Mouse (Mus musculus): ENCODE measurements around the gene Hs3st5. TPM values are rescaled to one million over a fixed set of nuclear protein-coding genes. Genes with fewer than 3 reads are reported as not detected.
"Not testable (repeated sequence)": the region's sequence is repeated elsewhere in the genome, so short reads cannot be mapped to it uniquely, and the experiment has no call there.

Gene Hs3st5
- total and polyA plus RNA-seq, 3 experiments: 0.11 TPM; not detected in 2

GRCm38 (mm10) chr10:36507991-36508546, 1.5 kb downstream of the Hs3st5 start:
- TF ChIP-seq CTCF (IDR thresholded peaks at IDR 0.05; ENCODE audit: low read depth, low read length) (no peak), GATA1 (IDR thresholded peaks at IDR 0.05; ENCODE audit: borderline replicate concordance, low read length) (no peak), TAL1 (conservative IDR thresholded peaks at IDR 0.05; ENCODE audit: low read depth, low read length) (no peak), GATA2 (IDR thresholded peaks at IDR 0.05; ENCODE audit: borderline replicate concordance, low read depth, low read length) (no peak), POLR2AphosphoS5 (IDR thresholded peaks at IDR 0.05; ENCODE audit: insufficient replicate concordance, low read depth, low read length) (no peak)
- Histone ChIP-seq H3K4me1 (ENCODE audit: insufficient read depth, low read depth, low read length) (no peaks in the 10 kb centered on the region), H3K27me3 (ENCODE audit: insufficient read depth, low read length) (no peaks in the 10 kb centered on the region), H3K4me3 (ENCODE audit: low read depth, low read length) (no peak overlapping the region), H3K9me3 (replicated peaks) (peaks cover 14% of the 10 kb centered on the region), H3K36me3 (replicated peaks) (no peaks in the 10 kb centered on the region)
- ATAC-seq (ENCODE audit: extremely low read depth, insufficient number of reproducible peaks, low FRiP score, poor library complexity, severe bottlenecking) (no peak), DNase-seq (ENCODE audit: low spot score) (no peak)

DNA sequence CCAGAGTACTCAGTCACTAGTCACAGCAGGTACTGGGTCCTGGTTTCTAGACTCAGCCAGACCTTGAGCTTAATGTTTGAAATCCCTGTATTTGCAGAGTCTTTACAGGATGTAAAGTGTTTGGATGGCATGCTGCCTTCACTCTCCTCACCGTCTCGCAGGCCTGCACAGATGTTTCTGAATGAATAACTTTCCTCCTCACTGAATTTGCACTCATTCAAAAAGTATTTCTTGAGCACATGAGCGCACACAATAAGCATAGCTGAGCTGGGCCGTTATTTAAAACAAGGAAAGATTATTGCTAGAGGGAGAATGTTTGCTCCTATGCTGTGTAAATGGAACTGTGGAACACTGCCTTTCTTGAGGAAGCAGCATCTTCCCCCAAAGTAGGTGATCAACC, 2.9 kb downstream of the Hs3st5 start:
- H3K27me3 ChIP-seq (ENCODE audit: insufficient read depth, low read length): no peaks in the 10 kb centered on the region
- ATAC-seq (ENCODE audit: extremely low read depth, insufficient number of reproducible peaks, low FRiP score, poor library complexity, severe bottlenecking) (no peak), DNase-seq (ENCODE audit: low spot score) (no peak)
- H3K36me3 ChIP-seq (replicated peaks): no peaks in the 10 kb centered on the region
- H3K4me1 ChIP-seq (ENCODE audit: insufficient read depth, low read depth, low read length): no peaks in the 10 kb centered on the region
- TF ChIP-seq GATA2 (IDR thresholded peaks at IDR 0.05; ENCODE audit: borderline replicate concordance, low read depth, low read length): no peak
- peaks cover 14% of the 10 kb centered on the region for H3K9me3 ChIP-seq (replicated peaks)
- H3K4me3 ChIP-seq (ENCODE audit: low read depth, low read length): no peak overlapping the region

DNA sequence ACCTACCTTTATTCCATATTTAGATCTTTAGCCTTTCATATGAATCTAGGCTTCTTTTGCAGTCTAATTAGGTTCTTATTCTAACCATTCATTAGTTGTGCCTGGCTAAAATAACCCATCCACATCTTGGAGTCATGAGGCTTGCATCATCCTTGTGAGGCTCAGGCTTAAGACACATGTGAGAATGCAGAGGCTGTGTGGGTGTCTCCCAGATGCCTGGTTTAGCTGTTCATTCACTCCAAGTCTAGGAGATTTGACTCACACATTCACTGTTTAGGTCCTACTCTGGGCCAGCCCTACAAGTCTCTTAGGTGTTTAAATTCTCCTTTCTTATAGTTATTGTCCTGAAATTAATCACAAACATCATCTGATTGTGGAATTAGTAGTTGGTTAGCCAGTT, 17.3 kb downstream of the Hs3st5 start:
- DNase-seq (ENCODE audit: low spot score): no peak
- ATAC-seq (ENCODE audit: extremely low read depth, insufficient number of reproducible peaks, low FRiP score, poor library complexity, severe bottlenecking): no peak
- Histone ChIP-seq H3K36me3 (replicated peaks) (no peaks in the 10 kb centered on the region), H3K9me3 (replicated peaks) (no peaks in the 10 kb centered on the region), H3K4me3 (ENCODE audit: low read depth, low read length) (no peak overlapping the region), H3K4me1 (ENCODE audit: insufficient read depth, low read depth, low read length) (no peaks in the 10 kb centered on the region), H3K27me3 (ENCODE audit: insufficient read depth, low read length) (no peaks in the 10 kb centered on the region)
- TF ChIP-seq GATA1 (IDR thresholded peaks at IDR 0.05; ENCODE audit: borderline replicate concordance, low read length): no peak
- TF ChIP-seq CTCF (IDR thresholded peaks at IDR 0.05; ENCODE audit: low read depth, low read length): no peak
- no peak for TF ChIP-seq GATA2 (IDR thresholded peaks at IDR 0.05; ENCODE audit: borderline replicate concordance, low read depth, low read length)
- no peak for TF ChIP-seq TAL1 (conservative IDR thresholded peaks at IDR 0.05; ENCODE audit: low read depth, low read length)

- DNase-seq (ENCODE audit: low spot score): no peak
- ATAC-seq (ENCODE audit: extremely low read depth, insufficient number of reproducible peaks, low FRiP score, poor library complexity, severe bottlenecking): no peak
- TF ChIP-seq POLR2AphosphoS5 (IDR thresholded peaks at IDR 0.05; ENCODE audit: insufficient replicate concordance, low read depth, low read length) (no peak), TAL1 (conservative IDR thresholded peaks at IDR 0.05; ENCODE audit: low read depth, low read length) (no peak), GATA2 (IDR thresholded peaks at IDR 0.05; ENCODE audit: borderline replicate concordance, low read depth, low read length) (no peak), GATA1 (IDR thresholded peaks at IDR 0.05; ENCODE audit: borderline replicate concordance, low read length) (no peak), CTCF (IDR thresholded peaks at IDR 0.05; ENCODE audit: low read depth, low read length) (no peak)
- H3K9me3 ChIP-seq (replicated peaks): no peaks in the 10 kb centered on the region
- no peaks in the 10 kb centered on the region for H3K36me3 ChIP-seq (replicated peaks)
- no peaks in the 10 kb centered on the region for H3K27me3 ChIP-seq (ENCODE audit: insufficient read depth, low read length)
- no peaks in the 10 kb centered on the region for H3K4me1 ChIP-seq (ENCODE audit: insufficient read depth, low read depth, low read length)
- H3K4me3 ChIP-seq (ENCODE audit: low read depth, low read length): no peak overlapping the region
These were observed 27.2 kb downstream of the Hs3st5 start for GRCm38 (mm10) chr10:36533633-36534335.

GRCm38 (mm10) chr10:36546622-36547021, 40.0 kb downstream of the Hs3st5 start:
- no peak overlapping the region for H3K4me3 ChIP-seq (ENCODE audit: low read depth, low read length)
- no peak for TF ChIP-seq CTCF (IDR thresholded peaks at IDR 0.05; ENCODE audit: low read depth, low read length)
- no peak for TF ChIP-seq POLR2AphosphoS5 (IDR thresholded peaks at IDR 0.05; ENCODE audit: insufficient replicate concordance, low read depth, low read length)
- no peak for TF ChIP-seq GATA2 (IDR thresholded peaks at IDR 0.05; ENCODE audit: borderline replicate concordance, low read depth, low read length)
- no peak for TF ChIP-seq GATA1 (IDR thresholded peaks at IDR 0.05; ENCODE audit: borderline replicate concordance, low read length)
- TF ChIP-seq TAL1 (conservative IDR thresholded peaks at IDR 0.05; ENCODE audit: low read depth, low read length): no peak
- no peaks in the 10 kb centered on the region for H3K27me3 ChIP-seq (ENCODE audit: insufficient read depth, low read length)
- ATAC-seq (ENCODE audit: extremely low read depth, insufficient number of reproducible peaks, low FRiP score, poor library complexity, severe bottlenecking): no peak
- no peaks in the 10 kb centered on the region for H3K9me3 ChIP-seq (replicated peaks)
- no peaks in the 10 kb centered on the region for H3K4me1 ChIP-seq (ENCODE audit: insufficient read depth, low read depth, low read length)
- DNase-seq (ENCODE audit: low spot score): no peak
- no peaks in the 10 kb centered on the region for H3K36me3 ChIP-seq (replicated peaks)

DNA sequence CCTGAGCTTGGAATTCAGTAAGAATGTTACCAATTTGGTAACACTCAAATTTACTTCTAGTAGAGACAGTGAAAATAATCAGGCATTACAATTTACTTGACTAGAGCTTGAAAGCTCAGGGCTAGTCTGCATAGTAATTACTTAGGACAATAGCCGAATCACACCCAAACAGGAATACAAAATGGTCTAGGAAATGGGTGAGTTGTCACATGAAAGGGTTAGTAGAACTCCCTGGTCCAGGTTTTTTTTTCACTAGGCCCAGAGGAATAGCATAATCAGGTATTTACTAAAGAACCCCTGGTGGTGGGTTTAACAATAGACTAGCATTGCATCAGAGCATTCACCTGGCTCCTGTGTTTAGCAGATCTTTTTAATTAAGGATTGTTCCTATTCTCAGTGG, 41.1 kb downstream of the Hs3st5 start:
- not testable (repeated sequence) for H3K27me3 ChIP-seq (ENCODE audit: insufficient read depth, low read length); H3K9me3 ChIP-seq (replicated peaks); H3K36me3 ChIP-seq (replicated peaks); ATAC-seq (ENCODE audit: extremely low read depth, insufficient number of reproducible peaks, low FRiP score, poor library complexity, severe bottlenecking); DNase-seq (ENCODE audit: low spot score); H3K4me1 ChIP-seq (ENCODE audit: insufficient read depth, low read depth, low read length); H3K4me3 ChIP-seq (ENCODE audit: low read depth, low read length)

DNA sequence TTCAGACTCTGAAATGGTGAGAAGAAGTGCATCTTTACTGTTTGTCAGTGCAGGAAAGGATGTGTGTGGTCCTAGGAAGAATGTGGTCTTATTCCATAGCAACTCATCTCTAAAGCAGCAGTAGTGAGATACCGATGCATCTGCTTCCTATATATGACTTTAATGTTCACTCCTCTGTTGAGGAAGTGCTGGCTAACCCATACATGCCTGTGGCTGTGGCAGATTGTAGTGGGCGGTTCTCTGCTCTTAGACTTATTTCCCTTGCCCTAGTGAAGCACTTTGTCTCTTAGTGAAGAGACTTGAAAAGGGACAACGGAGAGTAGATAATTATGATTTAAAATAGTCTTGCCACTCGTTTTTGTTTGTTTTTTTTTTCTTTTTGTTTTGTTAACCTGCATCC, 47.4 kb downstream of the Hs3st5 start:
- no peaks in the 10 kb centered on the region for H3K4me1 ChIP-seq (ENCODE audit: insufficient read depth, low read depth, low read length)
- H3K9me3 ChIP-seq (replicated peaks): no peaks in the 10 kb centered on the region
- no peaks in the 10 kb centered on the region for H3K27me3 ChIP-seq (ENCODE audit: insufficient read depth, low read length)
- TF ChIP-seq POLR2AphosphoS5 (IDR thresholded peaks at IDR 0.05; ENCODE audit: insufficient replicate concordance, low read depth, low read length) (no peak), GATA1 (IDR thresholded peaks at IDR 0.05; ENCODE audit: borderline replicate concordance, low read length) (no peak), CTCF (IDR thresholded peaks at IDR 0.05; ENCODE audit: low read depth, low read length) (no peak), TAL1 (conservative IDR thresholded peaks at IDR 0.05; ENCODE audit: low read depth, low read length) (no peak), GATA2 (IDR thresholded peaks at IDR 0.05; ENCODE audit: borderline replicate concordance, low read depth, low read length) (no peak)
- no peak for ATAC-seq (ENCODE audit: extremely low read depth, insufficient number of reproducible peaks, low FRiP score, poor library complexity, severe bottlenecking)
- no peak for DNase-seq (ENCODE audit: low spot score)
- no peaks in the 10 kb centered on the region for H3K36me3 ChIP-seq (replicated peaks)
- H3K4me3 ChIP-seq (ENCODE audit: low read depth, low read length): no peak overlapping the region

Data from G1E (cell line).